Mouse (Mus musculus) G1E-ER4 (cell line): Measurements from ENCODE around the gene Rnf19b. TPM values are rescaled to one million over a fixed set of nuclear protein-coding genes. Genes with fewer than 3 reads are reported as not detected.

Source experiments
- GATA1 ChIP-seq: IDR thresholded peaks from one replicate; pipeline ENCODE4 v1.8.0; 2012; ENCODE audit warnings: low read length, inconsistent platforms
- polyA plus RNA-seq: library from polyadenylated mRNA; stranded (reverse); fragments of >175 nt; gene quantifications from 2 replicates; pipeline ENCODE4 v1.2.3, GENCODE M21; 2012

Gene Rnf19b
- polyA plus RNA-seq, 1 experiment: 42.8 TPM

DNA sequence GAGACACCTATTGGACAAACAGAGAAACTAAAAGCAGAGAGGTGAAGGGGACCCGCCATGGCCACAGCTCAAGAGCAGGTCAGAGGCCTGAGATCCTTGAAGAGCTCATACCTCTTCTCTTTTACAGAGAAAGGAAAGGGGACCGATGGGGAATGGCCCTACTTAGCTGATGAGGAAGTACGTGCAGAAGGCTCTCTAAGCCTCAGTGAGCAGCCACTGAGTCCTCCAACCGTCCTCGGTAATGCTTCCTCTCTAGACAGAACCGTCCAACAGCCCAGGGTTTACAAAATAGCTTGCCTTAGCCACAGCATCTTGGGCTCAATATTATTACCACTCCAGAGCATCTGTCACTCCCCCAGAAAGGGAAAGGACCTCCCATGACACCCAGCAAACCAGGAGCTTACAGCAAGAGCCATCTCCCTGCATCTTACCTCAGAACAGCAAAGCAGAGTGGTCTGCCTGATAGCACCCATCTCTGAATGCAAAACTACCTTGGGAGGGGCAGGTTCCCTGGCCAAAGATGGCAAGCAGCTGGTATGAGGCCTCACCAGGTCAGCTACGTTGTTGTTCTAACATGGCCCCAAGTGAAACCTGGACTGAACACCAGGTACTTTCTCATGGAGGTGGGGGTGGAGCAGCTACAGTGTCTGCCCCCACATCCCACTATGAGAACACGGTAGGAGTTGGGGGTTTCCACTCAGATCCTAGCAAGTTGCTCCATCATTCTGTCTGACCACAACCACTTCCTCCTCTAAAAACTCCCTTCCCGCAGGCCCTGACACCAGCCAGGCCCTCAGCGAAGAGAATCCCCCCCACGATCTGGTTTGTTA lies 25.7 kb upstream of the Rnf19b start:
- no peak for TF ChIP-seq GATA1

DNA sequence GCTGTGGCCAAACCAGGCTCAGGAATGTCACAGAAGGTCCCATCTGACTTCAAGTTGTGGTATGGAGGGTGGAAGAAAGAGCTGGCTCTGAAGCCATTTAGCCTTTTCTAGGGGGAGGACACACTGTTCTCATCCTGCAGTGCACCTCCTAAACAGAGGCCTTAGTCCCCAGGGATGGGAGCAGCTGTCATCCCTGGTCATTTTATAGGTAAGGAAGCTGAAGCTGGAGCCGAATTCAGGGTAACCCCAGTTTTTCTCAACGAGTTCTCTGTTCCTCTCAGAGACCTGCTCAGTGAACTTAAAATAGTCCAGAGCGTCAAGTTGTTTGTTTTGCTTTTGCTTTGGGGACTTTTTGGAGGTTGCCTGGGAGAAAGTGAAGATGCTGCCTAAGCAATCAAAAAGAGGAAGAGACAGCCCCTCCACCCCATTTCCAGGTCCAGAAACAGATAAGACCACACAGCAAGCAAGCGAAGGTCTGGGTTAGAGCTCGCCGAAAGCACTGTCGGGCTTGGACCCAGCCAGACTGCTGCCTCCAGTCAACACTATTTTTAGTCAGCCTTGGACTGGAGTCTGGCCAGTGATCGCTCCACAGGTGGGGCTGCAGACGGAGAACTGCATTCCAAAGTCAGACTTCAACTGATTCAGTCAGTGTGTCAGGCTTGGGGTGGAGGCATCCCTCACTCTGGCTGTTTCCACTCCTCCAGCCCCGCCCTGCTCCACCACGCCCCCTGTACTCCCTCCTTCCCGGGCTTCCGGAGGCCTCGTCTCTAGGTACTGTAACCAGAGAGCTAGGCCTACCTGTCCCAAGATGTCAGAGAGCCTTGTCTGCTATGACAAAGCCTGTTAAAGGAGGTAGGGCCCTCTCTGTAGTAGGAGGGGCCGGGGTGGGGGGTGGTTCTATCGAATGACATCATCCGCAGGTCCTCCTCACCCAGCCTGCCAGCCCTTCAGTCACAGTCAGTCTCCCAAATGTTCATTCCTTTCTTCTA lies 24.8 kb upstream of the Rnf19b start:
- TF ChIP-seq GATA1: no peak

DNA sequence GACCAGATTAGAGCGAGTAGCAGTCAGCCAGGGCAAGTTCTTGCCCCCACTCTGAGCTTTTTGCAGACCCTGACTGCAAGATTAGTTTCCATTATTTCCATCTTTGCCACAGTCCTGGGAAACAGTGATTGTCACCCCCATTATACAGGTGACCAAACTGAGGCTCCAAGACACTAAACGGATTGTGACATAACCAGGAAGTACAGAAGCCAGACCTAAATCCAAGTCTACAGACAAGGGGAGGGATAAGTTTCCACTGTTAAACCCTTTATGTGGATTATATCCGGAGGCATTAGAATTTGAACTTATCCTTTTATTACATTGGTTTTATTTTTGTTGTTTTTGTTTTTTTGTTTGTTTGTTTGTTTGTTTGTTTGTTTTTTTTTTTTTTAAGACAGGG lies 23.8 kb upstream of the Rnf19b start:
- TF ChIP-seq GATA1: no peak

DNA sequence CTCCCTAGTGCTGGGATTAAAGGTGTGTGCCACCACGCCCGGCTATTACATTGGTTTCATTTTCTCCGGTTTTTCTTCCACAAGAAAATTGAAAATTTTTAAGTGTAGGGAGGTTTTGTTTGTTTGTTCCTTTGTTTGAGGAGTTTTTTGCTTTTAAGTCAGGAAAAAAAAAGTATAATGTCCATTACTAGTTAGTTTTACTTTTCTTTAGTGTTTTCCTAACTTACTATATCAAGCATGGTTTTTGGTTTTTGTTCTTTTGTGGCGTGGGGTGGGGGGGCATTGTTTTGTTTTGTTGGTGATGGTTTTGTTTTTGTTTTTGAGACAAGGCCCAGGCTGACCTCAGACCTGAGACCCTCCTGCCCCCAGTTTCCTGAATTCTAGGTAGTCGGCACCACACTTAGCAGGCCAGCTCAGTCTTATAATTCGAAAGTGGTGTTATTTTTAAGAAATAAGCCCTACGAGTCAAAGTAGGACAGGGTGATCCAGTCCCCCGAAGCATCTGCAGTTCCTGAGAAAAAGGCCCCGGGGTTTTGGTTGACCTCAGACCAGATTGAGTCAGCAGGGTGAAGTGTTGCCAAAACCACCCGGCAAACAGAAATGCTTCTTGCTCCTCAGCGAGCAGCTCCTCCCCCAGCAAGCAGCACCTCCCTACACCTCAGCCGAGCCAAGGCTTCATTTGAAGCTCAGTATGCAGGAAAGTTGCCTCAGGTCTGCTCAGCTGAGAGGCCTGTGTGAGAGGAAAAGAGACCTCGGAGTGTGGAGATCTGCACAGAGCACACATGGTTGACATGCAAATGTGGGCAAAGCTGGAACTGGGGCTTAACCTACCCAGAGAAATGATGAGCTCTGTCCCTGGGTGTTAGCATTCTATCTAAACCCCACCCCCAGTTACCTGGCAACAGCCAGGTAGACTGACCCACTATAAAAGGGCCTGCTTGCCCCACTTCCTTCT lies 23.1 kb upstream of the Rnf19b start:
- TF ChIP-seq GATA1: no peak

DNA sequence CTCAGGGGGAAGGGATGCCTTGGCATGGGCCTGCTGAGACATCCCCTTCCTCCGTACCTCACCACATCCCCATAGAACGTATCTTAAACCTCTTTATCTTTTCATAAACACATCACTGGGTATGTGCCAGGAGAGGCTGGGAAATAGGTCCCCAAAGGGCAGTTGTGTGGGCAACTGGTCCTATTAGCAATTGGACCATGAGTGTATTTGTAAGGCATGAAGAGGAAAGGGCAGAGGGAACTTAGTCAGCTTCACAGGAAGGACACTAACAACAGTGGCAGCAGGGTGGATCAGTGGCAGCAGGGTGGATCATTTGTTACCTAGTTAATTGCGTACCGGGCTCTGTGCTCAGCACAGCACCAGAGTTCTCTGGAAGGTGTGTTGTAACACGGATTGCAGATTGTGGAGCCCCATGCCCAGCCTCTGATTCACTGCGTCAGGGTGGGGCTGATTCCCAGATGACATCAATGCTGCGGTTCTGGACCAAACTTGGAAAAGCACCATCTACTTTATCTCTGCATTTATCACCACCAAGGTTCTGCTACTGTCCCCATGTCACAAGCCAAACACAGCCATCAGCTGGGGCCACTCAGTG lies 22.1 kb upstream of the Rnf19b start:
- TF ChIP-seq GATA1: no peak

DNA sequence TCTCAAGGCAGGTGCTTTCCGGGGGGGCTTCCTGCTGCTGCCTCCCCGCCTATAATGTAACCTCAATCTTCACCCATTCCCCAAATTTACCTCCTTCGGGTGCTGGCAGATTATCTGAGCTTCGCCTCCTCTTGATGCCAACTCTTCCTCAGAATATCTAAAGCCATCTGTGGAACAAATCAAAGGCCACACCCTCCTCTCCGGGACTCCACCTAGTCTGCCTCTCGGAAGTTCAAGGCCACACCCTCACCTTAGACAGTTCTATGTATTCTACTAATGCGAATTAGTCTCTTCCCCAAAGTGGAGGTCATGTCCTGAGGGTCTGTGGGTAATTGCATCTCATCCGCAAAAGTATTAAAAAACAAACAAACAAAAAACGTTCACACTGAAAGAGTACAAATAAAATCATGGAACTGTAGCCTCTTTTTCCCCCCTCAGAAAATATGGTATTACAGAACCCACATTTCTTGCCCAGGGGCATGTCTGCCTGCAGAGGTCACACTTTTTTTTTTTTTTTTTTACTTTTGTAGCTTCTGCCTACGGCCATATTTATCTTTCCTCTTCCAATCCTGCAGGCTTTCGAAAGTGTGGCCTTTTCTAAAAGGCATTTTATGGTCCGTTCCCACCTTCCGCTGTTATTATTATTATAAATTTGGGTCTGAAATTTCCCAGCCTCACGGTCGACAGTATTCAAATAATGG lies 10.2 kb upstream of the Rnf19b start:
- TF ChIP-seq GATA1: no peak

DNA sequence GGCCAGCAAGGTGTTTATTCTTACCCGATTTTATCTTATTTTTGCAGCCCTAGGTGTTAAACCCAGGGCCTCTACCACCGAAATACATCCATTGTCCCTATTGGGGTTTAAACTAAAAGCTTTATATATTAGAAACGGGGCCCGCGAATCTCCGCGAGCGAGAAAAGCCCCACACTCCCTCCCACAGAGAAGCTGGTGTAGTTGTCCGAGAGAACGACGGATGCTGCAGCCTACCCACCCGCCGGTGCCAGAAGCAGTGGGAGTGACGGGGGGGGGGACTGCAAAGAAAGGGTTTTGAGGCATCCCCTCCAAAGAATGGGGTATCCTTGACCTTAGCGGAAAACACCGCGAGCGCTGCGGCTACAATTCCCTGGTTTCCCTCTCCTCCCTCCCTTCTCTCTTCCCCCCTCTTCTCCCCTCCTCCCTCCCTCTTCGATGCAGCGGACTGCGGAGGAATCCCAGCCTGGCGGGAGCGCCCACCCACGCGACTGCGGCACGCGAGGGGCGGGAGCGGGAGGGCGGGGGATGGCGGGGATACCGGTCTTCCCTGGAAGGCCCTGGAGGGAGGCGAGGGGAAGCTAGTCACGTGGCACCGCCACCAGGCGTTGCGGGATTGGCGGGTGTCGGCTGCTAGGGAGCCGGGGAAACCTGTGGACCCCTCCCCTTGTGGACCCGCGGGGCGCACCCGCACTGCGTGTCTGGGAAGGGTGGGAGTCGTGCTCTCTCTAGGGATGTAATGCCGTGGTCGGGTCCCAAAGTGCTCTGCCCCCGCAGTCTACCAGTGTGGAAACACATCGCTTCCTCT lies 9.4 kb upstream of the Rnf19b start:
- no peak for TF ChIP-seq GATA1

DNA sequence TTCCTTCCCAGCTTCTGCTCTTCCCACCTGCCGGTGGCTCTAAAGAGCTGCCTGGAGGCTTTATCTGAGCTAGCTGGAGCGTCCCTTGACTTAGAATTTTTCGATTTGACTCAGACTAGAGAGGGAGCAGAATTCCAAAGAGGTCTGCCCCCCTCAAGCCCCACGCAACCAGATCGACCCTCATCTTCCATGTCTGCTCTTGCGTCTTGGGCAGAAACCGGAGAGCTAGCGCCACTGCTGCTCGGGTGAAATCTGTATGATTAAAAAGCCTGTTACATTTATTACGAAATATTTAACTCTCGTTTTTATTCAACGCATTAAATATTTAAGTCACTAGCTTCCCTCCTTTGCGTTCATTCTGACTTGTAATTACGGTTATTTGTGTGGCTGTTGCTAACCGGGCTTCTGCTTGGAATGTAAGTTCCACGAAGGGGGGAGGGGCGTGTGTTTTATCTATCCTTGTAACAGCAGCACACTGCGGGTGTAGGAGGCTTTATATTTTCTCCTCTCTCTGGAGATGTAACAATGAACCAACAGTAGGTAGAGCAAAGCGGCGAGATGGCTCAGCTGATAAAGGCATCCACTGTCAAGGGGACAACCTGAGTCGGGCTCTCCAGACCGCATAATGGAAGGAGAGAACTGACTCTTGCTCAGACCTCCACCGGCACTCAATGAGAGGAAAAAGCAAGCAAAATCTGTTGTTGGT lies 8.6 kb upstream of the Rnf19b start:
- no peak for TF ChIP-seq GATA1

DNA sequence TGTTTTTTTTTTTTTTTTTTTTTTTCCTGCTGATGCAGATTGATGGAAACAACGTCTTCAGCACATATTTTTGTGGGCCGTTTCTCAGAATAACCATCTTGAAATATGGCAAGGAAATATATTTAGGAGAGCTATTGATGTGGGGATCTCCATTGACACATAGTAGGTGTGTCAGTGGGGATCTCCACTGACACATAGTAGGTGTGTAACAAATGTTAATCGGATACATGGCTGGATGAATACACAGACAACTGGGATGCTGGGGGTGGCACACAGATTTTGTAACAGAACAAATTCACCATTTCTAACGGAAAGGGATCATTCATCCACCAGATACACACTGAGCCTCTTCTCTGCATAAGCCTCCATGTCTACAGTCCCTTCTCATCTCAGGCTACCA lies 7.7 kb upstream of the Rnf19b start:
- TF ChIP-seq GATA1: no peak

DNA sequence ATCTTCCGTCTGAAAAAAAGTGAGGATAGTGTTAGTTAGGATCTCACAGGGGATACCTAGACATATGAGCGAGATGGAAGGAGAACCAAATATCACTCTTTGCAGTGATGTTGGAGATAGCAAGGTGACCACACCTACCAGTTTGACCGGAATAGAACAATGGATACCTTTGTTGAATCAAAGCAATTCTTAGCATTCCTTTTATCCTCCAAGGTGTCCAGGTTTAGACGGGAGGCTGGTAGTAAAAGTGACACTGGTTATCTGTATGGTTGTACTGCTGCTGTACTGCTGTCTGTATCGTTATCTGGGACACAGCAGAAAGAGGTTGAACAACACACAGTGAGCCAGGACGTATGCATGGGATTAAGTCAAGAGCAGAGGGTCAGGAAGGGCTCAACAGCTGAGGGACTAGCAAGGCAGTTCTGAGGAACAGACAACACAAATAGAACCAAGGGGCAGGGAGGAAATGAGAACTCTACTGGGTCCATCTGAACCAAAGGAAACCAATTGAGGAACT lies 7.1 kb upstream of the Rnf19b start:
- TF ChIP-seq GATA1: no peak

DNA sequence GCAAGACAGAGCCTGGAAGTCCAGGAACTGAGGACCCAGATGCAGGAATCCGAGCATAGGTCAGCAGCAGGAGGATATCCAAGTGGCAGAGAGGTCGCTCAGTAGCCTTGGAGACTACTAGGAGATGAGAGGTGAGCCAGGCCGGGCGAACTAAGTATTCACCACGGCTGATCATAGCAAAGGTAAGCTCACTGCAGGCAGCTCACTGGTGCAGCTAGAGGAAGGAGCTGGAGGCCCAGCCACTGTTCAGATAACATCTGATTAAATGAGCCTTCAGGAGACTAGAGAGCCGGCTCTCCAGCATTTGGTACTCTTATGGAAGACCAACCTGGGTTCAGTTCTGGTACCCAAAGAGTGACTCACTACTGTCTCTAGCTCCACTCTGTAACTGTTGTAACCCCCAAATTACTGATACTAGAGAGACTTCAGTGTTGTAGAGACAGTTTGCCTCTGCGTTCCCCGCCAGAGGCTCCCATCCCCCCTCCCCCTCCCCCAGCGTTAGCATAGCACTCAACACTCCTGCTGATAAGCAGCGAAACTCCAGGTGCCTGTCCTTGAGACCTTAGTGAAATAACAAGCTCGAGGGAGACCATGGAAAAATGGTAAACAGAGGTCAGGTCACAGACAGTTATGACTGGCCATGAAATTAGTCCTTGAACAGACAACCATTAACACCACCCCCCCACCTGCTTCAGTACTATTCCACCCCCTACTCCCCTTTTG lies 6.4 kb upstream of the Rnf19b start:
- TF ChIP-seq GATA1: no peak

DNA sequence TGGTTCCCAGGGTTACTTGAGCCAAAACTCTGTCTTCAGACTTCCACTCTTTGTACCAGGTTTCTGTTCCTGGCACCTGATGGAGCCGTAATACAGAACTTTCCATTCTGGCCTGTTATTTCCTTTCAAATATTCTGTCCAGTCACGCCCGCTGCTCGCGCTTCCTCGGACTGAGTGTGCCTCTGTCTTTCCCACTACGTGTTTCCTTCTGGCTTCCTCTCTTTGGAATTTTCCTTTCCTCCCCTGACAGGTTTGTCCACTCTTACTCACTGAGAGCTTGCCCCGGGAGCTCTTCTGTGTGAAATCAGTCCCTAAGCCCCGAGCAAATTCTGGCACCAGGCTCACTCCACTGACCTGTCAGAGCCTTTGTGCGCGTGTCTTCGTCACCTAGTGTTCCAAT lies 3.3 kb upstream of the Rnf19b start:
- TF ChIP-seq GATA1: no peak
